Mouse (Mus musculus) CH12F3 (cell line): ENCODE results near the gene Ggt1.
"Not testable (repeated sequence)": the region's sequence is repeated elsewhere in the genome, so short reads cannot be mapped to it uniquely, and the experiment has no call there.

ENCODE experiments used
- in situ Hi-C: fragments of 300-500 bp; cut with MboI; formaldehyde crosslinking; loops from 2 replicates; pipeline ENCODE4 v1.14.3; 2020; ENCODE audit warnings: low sequenced_read_pairs

The Ggt1 gene

GRCm38 (mm10) chr10:75548486-75548885 lies 12.9 kb upstream of the Ggt1 start:
- in situ Hi-C loops = no loop called here

GRCm38 (mm10) chr10:75549886-75550285 lies 11.5 kb upstream of the Ggt1 start:
- in situ Hi-C loops = no loop called here

GRCm38 (mm10) chr10:75551175-75551574 lies 10.2 kb upstream of the Ggt1 start:
- in situ Hi-C loops = no loop called here

GRCm38 (mm10) chr10:75552106-75552505 lies 9.3 kb upstream of the Ggt1 start:
- in situ Hi-C loops = no loop called here

GRCm38 (mm10) chr10:75552701-75553450 lies 8.5 kb upstream of the Ggt1 start:
- in situ Hi-C loops = no loop called here

- in situ Hi-C loops = no loop called here
Measured at GRCm38 (mm10) chr10:75554090-75554489, 7.3 kb upstream of the Ggt1 start.

- in situ Hi-C loops = no loop called here
Measured at GRCm38 (mm10) chr10:75555557-75555956, 5.8 kb upstream of the Ggt1 start.

- in situ Hi-C loops = no loop called here
Measured at GRCm38 (mm10) chr10:75556026-75556425, 5.4 kb upstream of the Ggt1 start.

GRCm38 (mm10) chr10:75558515-75558914 lies 2.9 kb upstream of the Ggt1 start:
- in situ Hi-C loops = no loop called here

GRCm38 (mm10) chr10:75559041-75559675 lies 2.2 kb upstream of the Ggt1 start:
- in situ Hi-C loops = no loop called here

- in situ Hi-C loops = no loop called here
Measured at GRCm38 (mm10) chr10:75559676-75560548, 1.5 kb upstream of the Ggt1 start, which contains the start of gene Lrrc75b. Gene Lrrc75b (minus strand): TSS chr10:75560330.

- in situ Hi-C loops = no loop called here
Measured at GRCm38 (mm10) chr10:75560549-75560899, 880 bp upstream of the Ggt1 start.

- in situ Hi-C loops = no loop called here
Measured at GRCm38 (mm10) chr10:75562596-75562995, 1.2 kb downstream of the Ggt1 start.

- in situ Hi-C loops = no loop called here
Measured at GRCm38 (mm10) chr10:75564687-75565265, 3.4 kb downstream of the Ggt1 start.

GRCm38 (mm10) chr10:75565436-75565835 lies 4.0 kb downstream of the Ggt1 start:
- in situ Hi-C loops = no loop called here

- in situ Hi-C loops = no loop called here
Measured at GRCm38 (mm10) chr10:75565906-75566305, 4.5 kb downstream of the Ggt1 start.

- in situ Hi-C loops = no loop called here
Measured at GRCm38 (mm10) chr10:75566321-75566720, 4.9 kb downstream of the Ggt1 start.

- in situ Hi-C loops = not testable (repeated sequence)
Measured at GRCm38 (mm10) chr10:75566765-75567164, 5.4 kb downstream of the Ggt1 start.

- in situ Hi-C loops = no loop called here
Measured at GRCm38 (mm10) chr10:75568029-75568428, 6.6 kb downstream of the Ggt1 start.

- in situ Hi-C loops = no loop called here
Measured at GRCm38 (mm10) chr10:75568441-75568840, 7.0 kb downstream of the Ggt1 start.

GRCm38 (mm10) chr10:75568851-75569250 lies 7.4 kb downstream of the Ggt1 start:
- in situ Hi-C loops = no loop called here
